Mouse (Mus musculus): Measurements from ENCODE around the gene Stab2. TPM values are rescaled to one million over a fixed set of nuclear protein-coding genes. Genes with fewer than 3 reads are reported as not detected.

The Stab2 gene
- polyA plus RNA-seq, 1 experiment, result 0.05 TPM

DNA sequence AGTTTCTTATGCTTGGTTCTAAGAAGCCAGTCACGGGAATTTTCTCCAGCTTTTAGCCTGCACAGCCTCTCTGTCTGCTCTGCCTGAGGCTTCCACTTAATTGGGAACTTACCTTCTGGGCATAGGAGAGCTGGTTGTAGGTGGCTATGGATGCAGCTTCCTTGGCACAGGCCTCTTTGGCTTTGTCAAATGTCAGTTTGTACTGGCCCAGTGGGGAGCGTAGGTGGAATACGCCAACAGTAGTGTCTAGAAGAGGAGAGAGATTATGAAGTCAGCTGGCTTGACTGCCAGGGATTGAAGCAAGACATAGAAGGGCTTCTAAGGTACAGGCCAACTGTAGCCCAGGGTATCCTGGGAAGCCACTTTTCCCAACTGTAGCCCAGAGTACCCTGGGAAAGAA lies 154.4 kb downstream of the Stab2 start:
- H3K27me3 ChIP-seq (ENCODE audit: control insufficient read depth, insufficient read depth, insufficient read length), result no peaks in the 10 kb centered on the region
- H3ac ChIP-seq (ENCODE audit: control insufficient read depth, insufficient read length, low read depth), result no peak overlapping the region
- no peaks in the 10 kb centered on the region for H3K79me3 ChIP-seq (ENCODE audit: low read depth)
- no peaks in the 10 kb centered on the region for H3K36me3 ChIP-seq (ENCODE audit: control insufficient read depth, insufficient read depth)
- H3K4me3 ChIP-seq (ENCODE audit: insufficient read depth, poor library complexity, severe bottlenecking), result no peak overlapping the region
- H3K79me2 ChIP-seq (ENCODE audit: control insufficient read depth, insufficient read depth), result no peaks in the 10 kb centered on the region
- no peak for TF ChIP-seq CTCF (IDR thresholded peaks at IDR 0.05; ENCODE audit: control insufficient read depth, insufficient read depth, insufficient read length)
- TF ChIP-seq MAX (IDR thresholded peaks at IDR 0.05), result no peak
- no peak for TF ChIP-seq MYOD1 (IDR thresholded peaks at IDR 0.05; ENCODE audit: control insufficient read depth, insufficient read length, low read depth)
- TF ChIP-seq FOSL1 (IDR thresholded peaks at IDR 0.05; ENCODE audit: insufficient read depth, low read length, poor library complexity, severe bottlenecking), result no peak
- no peak for TF ChIP-seq MYOG (IDR thresholded peaks at IDR 0.05; ENCODE audit: control insufficient read depth, extremely low read depth, insufficient read length)
- no peak for TF ChIP-seq USF1 (IDR thresholded peaks at IDR 0.05; ENCODE audit: low read depth)
- no peak for TF ChIP-seq CEBPB (IDR thresholded peaks at IDR 0.05; ENCODE audit: low read depth)

DNA sequence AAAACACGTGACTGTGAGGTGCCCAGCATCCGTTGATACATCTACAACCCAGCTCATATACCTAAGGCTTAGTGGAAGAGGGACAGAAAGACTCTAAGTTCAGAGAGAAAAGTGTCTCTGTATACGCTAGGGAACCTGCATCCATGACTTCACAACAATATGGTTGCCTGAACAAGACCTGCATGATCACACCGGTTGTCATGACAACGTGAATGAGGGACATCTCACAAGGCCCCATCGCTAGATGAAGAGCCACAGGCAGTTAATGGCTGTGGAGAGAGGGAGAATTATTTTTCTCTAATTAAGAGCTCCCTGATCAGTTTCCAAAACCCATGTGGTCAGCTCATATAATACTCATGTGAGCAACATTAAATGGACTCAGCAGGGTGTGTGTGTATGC lies 155.7 kb downstream of the Stab2 start:
- Histone ChIP-seq H3ac (ENCODE audit: control insufficient read depth, insufficient read length, low read depth) (no peak overlapping the region), H3K79me3 (ENCODE audit: low read depth) (no peaks in the 10 kb centered on the region), H3K36me3 (ENCODE audit: control insufficient read depth, insufficient read depth) (no peaks in the 10 kb centered on the region), H3K27me3 (ENCODE audit: control insufficient read depth, insufficient read depth, insufficient read length) (no peaks in the 10 kb centered on the region), H3K4me3 (ENCODE audit: insufficient read depth, poor library complexity, severe bottlenecking) (no peak overlapping the region), H3K79me2 (ENCODE audit: control insufficient read depth, insufficient read depth) (no peaks in the 10 kb centered on the region)
- TF ChIP-seq CEBPB (IDR thresholded peaks at IDR 0.05; ENCODE audit: low read depth) (no peak), FOSL1 (IDR thresholded peaks at IDR 0.05; ENCODE audit: insufficient read depth, low read length, poor library complexity, severe bottlenecking) (no peak), MYOD1 (IDR thresholded peaks at IDR 0.05; ENCODE audit: control insufficient read depth, insufficient read length, low read depth) (no peak), USF1 (IDR thresholded peaks at IDR 0.05; ENCODE audit: low read depth) (no peak), MYOG (IDR thresholded peaks at IDR 0.05; ENCODE audit: control insufficient read depth, extremely low read depth, insufficient read length) (no peak), MAX (IDR thresholded peaks at IDR 0.05) (no peak), CTCF (IDR thresholded peaks at IDR 0.05; ENCODE audit: control insufficient read depth, insufficient read depth, insufficient read length) (no peak)

DNA sequence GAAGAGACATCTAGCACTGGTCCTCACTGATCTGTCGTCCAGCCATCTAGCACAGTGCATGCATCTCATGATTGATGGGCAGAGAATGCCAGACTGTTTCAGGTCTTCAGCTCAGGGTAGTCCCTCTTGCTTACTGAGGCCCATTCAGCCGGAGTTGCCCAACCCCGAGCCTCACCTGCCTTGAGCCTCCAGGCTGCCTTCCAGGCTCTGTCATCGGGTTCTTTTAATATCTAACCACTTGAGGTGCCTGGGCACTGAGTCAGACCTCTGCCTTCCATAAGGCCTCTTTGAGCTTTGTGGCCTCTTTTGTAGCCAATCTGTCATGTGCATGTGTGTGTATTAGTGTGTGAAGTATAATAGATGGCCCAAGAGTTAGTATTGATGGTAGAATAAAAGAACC lies 158.3 kb downstream of the Stab2 start:
- no peak overlapping the region for H3K4me3 ChIP-seq (ENCODE audit: insufficient read depth, poor library complexity, severe bottlenecking)
- H3K79me3 ChIP-seq (ENCODE audit: low read depth), result no peaks in the 10 kb centered on the region
- H3K27me3 ChIP-seq (ENCODE audit: control insufficient read depth, insufficient read depth, insufficient read length), result no peaks in the 10 kb centered on the region
- H3K36me3 ChIP-seq (ENCODE audit: control insufficient read depth, insufficient read depth), result no peaks in the 10 kb centered on the region
- TF ChIP-seq CEBPB (IDR thresholded peaks at IDR 0.05; ENCODE audit: low read depth) (no peak), MYOG (IDR thresholded peaks at IDR 0.05; ENCODE audit: control insufficient read depth, extremely low read depth, insufficient read length) (no peak), MAX (IDR thresholded peaks at IDR 0.05) (no peak), FOSL1 (IDR thresholded peaks at IDR 0.05; ENCODE audit: insufficient read depth, low read length, poor library complexity, severe bottlenecking) (no peak), USF1 (IDR thresholded peaks at IDR 0.05; ENCODE audit: low read depth) (no peak), MYOD1 (IDR thresholded peaks at IDR 0.05; ENCODE audit: control insufficient read depth, insufficient read length, low read depth) (no peak), CTCF (IDR thresholded peaks at IDR 0.05; ENCODE audit: control insufficient read depth, insufficient read depth, insufficient read length) (no peak)
- no peaks in the 10 kb centered on the region for H3K79me2 ChIP-seq (ENCODE audit: control insufficient read depth, insufficient read depth)
- H3ac ChIP-seq (ENCODE audit: control insufficient read depth, insufficient read length, low read depth), result no peak overlapping the region

DNA sequence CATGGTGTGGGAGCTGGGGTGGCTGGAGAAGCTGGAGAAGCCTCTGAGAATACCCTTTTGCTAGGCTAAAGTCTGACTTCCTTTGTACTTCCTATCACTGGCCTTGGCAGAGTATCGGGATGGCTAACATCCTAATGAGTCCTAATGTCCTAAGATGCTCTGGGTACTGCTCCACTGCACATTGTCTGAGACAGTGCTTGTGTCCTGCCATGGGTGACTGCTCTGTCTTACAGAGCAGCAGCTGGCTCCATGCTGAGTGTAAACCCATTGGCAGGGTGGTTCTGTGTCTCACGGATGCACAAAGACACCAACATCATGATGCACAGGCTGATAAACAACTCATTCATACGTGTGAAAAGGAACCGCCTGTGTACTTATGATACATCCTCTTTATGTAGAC lies 158.7 kb downstream of the Stab2 start:
- Histone ChIP-seq H3K79me2 (ENCODE audit: control insufficient read depth, insufficient read depth) (no peaks in the 10 kb centered on the region), H3K27me3 (ENCODE audit: control insufficient read depth, insufficient read depth, insufficient read length) (no peaks in the 10 kb centered on the region), H3K36me3 (ENCODE audit: control insufficient read depth, insufficient read depth) (no peaks in the 10 kb centered on the region), H3ac (ENCODE audit: control insufficient read depth, insufficient read length, low read depth) (no peak overlapping the region), H3K79me3 (ENCODE audit: low read depth) (no peaks in the 10 kb centered on the region), H3K4me3 (ENCODE audit: insufficient read depth, poor library complexity, severe bottlenecking) (no peak overlapping the region)
- TF ChIP-seq CEBPB (IDR thresholded peaks at IDR 0.05; ENCODE audit: low read depth) (no peak), MYOD1 (IDR thresholded peaks at IDR 0.05; ENCODE audit: control insufficient read depth, insufficient read length, low read depth) (no peak), MYOG (IDR thresholded peaks at IDR 0.05; ENCODE audit: control insufficient read depth, extremely low read depth, insufficient read length) (no peak), MAX (IDR thresholded peaks at IDR 0.05) (no peak), FOSL1 (IDR thresholded peaks at IDR 0.05; ENCODE audit: insufficient read depth, low read length, poor library complexity, severe bottlenecking) (no peak), CTCF (IDR thresholded peaks at IDR 0.05; ENCODE audit: control insufficient read depth, insufficient read depth, insufficient read length) (no peak), USF1 (IDR thresholded peaks at IDR 0.05; ENCODE audit: low read depth) (no peak)

DNA sequence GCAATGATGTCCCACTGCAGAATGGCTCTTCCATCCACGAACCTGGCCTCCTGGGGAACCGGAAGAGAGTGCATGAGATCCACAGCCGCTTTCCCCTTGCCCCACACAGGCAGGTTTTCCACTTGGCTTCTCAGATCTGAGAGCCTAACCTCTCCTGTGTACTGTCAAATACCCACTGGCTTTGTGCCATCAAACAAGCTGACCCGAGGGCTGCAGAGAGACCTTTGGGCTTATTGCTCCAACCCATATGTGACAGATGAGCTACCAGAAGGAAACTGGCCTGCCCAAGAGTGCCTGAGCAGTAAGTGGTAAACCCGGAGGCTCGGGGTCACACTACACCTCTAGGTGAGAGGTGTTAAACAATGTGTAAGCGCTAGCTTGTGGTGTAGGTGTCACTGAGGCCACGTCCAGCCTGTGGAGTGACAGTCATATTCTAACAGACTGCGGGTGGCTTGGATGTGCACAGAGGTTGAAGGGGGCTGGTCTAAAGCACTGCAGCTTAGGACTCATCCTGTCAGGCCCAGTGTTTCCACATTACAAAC lies 160.8 kb downstream of the Stab2 start:
- H3K79me2 ChIP-seq (ENCODE audit: control insufficient read depth, insufficient read depth), result no peaks in the 10 kb centered on the region
- H3K79me3 ChIP-seq (ENCODE audit: low read depth), result no peaks in the 10 kb centered on the region
- H3K4me3 ChIP-seq (ENCODE audit: insufficient read depth, poor library complexity, severe bottlenecking), result no peak overlapping the region
- H3K36me3 ChIP-seq (ENCODE audit: control insufficient read depth, insufficient read depth), result no peaks in the 10 kb centered on the region
- no peak overlapping the region for H3ac ChIP-seq (ENCODE audit: control insufficient read depth, insufficient read length, low read depth)
- TF ChIP-seq CTCF (IDR thresholded peaks at IDR 0.05; ENCODE audit: control insufficient read depth, insufficient read depth, insufficient read length) (no peak), MYOG (IDR thresholded peaks at IDR 0.05; ENCODE audit: control insufficient read depth, extremely low read depth, insufficient read length) (no peak), MAX (IDR thresholded peaks at IDR 0.05) (no peak), CEBPB (IDR thresholded peaks at IDR 0.05; ENCODE audit: low read depth) (no peak), USF1 (IDR thresholded peaks at IDR 0.05; ENCODE audit: low read depth) (no peak), MYOD1 (IDR thresholded peaks at IDR 0.05; ENCODE audit: control insufficient read depth, insufficient read length, low read depth) (no peak), FOSL1 (IDR thresholded peaks at IDR 0.05; ENCODE audit: insufficient read depth, low read length, poor library complexity, severe bottlenecking) (no peak)
- no peaks in the 10 kb centered on the region for H3K27me3 ChIP-seq (ENCODE audit: control insufficient read depth, insufficient read depth, insufficient read length)
